Mouse (Mus musculus): ENCODE measurements around the gene Gcnt2.

DNA sequence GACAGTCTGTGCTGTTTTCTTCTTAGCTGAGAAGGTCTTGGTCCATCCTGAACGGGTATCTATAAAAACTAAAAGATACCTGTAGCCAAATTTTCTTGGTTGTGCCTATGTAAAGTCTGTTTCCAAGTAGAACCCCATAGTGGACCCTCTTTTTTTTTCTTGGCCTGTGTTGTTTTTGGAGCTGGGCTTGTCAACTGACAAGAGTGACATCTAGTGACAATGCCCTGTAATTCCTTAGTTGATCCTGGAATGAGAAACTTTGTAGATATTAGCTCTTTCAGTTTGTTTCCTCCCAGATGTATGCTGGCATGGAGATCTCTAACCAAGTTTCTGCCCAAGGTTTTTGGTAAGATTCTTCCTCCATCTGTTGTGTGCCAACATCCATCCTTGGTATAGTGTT is 38.9 kb upstream of the Gcnt2 start:
- TF ChIP-seq CTCF (conservative IDR thresholded peaks at IDR 0.05; ENCODE audit: insufficient read depth, insufficient read length, low read depth, low read length) (no peak), POLR2A (IDR thresholded peaks at IDR 0.05; ENCODE audit: low read depth, low read length) (no peak)
